Mouse (Mus musculus): ENCODE measurements at regions not wholly inside any gene's neighbourhood (a gene's known extent, or its start where the extent isn't known, plus 50 kb on each side); places are given as distances from the start of the nearest gene placed in this dataset.

DNA sequence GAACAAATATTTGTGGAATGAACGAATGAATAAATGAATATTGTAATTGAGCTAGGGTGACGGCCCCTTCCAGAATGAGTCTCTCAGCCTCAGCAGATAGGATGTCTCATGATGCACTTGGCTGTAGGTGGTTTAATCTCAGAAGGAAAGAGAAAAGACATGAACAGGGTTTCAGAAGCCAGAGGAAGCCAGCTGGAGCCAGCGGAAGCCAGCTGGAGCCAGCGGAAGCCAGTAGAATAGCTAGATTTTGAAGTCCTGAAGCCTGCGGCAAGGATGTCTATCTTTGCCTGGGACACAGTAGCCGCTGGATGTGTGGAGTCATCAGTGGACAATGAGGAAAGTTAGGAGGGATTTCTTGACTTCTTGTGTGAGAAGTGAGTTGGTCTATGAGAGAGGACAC lies 188.3 kb upstream of the Ppp2r3a start:
- DNase-seq: no peak

DNA sequence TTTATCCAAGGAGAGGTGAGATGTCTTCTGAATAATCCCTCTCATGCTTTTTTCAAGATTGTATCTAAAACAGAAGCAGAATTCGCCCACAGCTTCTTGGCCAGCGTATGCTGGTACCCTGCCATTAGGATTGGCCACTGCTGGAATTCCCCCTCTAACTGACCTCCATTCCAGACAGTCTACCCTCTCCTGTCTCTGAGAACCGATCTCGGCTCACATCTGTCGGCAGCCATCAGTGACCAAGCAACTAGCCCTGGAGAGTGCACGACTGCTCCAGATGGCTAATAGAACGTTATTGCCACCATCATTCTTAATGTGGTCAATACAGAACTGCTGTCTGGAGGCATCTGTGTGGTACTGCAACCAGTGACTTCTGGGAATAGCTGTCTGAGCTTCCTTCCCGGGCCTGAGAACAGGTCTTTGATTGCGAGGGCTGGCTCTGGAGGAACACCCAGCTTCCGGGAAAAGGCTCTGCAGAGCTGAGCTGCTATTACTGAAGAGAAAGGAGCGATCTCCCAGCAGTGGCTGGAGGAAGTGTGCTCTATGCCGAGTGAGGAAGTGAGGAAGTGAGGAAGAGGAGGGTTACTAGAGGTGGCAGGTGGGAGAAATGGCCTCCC lies 187.1 kb upstream of the Ppp2r3a start:
- no peak for DNase-seq

DNA sequence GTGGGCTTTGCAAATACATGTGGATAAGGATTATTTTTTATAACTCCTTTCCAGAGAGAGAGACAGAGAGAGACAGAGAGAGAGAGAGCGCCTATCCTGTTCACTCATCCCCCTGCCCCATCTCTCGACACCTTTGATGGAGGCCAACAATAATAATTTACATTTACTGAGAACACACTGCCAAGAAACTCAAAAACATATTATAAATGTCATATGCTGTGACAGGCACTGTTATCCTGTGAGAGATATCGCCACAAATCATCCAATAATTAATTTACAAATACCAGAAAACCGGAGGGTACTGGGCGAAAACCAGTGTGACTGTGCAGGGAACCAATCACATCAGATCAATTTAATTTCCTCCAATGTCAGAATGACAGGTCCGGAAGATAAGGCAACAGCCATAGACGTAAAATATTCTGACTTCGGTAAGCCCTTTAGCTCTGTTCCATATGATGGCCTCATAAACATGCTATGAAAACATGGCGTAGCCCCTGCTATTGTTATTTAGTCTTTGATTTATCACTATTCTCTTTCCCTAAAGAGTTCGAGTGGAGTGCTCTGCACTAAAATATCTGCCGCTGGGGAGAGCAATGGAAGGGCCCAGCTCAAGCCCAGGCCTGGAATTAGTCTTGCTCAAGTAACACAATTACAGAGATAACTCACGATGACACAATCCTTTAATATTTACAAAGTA lies 173.5 kb upstream of the Ppp2r3a start:
- DNase-seq: no peak

DNA sequence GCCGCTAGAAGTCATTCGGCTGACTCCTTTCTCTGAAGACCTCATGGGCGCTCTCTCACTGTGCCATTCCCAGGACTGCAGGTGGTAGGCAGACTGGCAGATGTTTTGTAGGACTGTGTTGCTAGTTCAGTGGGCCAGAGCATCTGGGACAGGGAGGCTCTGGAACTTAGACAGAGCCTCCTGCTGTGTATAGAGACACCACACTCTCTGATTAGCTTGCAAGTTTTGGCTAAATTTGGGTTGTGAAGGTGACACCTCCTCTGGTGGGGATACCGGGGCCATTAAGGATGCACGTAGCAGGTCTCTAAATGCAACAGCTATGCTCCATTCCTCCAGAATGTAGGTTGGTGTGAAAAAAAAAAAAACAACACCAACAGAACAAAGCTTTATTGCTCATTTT lies 171.4 kb upstream of the Ppp2r3a start:
- no peak for DNase-seq

DNA sequence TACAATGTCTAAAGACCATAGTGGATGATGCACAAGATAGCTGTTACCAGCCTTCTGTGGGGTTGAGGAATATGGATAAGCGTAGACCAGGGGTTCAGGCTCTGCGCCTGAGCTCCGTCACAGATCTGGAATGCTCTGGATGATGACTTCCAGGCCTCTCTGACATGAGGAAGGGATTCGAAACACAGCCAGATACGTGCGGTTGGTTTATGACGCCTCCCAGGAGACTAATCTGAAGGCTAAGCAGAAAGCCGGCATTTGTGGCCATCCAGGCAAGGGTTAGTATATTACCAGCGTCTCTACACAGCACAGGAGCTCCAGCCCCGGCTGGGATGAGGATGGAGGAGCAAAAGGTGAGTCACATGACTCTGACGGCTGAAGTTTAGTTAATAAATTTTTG lies 170.4 kb upstream of the Ppp2r3a start:
- DNase-seq: no peak

DNA sequence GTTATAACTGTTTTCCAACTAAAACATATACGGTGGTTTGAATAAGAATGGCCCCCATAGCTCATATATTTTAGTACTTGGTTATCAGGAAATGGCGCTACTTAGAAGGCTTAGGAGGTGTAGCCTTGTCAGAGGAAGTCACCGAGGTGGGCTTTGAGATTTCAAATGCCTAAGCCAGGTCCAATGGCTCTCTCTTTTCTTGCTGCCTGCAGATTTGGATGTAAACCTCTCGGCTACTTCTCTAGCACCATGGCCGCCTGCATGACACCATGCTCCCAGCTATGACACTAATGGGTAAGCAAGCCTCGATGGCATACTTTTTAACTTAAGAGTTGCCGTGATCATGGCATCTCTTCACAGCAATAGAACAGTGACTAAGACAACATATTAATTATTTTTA lies 169.5 kb upstream of the Ppp2r3a start:
- no peak for DNase-seq

DNA sequence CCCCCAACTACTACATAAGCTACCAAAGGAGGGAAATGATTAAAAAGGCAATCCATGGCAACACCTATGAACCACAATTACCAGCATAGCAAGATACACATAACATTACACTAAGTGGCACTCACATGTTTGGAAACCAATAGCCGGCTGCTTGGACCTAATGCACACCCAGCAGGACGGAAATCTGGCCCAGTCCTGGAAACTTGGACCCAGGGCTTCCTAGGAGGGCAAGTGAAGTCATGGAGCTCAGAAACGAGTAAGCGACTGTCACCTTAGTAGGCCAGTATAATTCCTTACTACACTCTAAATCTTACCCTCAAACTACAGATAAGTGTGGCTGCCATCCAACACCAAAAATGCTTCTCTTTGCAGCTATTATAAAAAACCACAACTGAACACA lies 168.6 kb upstream of the Ppp2r3a start:
- DNase-seq: no peak

DNA sequence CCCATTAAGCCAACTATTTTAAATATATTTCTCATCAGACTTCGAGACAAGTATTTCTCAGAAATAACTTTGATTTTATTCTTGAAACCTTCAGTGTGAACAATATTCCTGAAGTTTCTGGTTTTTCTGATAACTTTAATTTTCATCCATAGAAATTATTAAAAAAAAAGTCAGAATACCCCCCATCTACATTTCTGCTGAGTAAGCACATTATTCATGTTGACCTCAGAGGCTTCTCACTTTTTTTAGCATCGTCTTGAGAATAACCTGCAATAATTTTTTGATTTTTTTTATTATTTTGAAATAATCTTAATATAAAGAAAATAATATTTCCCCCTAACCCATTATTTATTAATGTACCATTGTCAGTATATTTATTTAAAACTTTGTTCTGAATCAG lies 166.1 kb upstream of the Ppp2r3a start:
- DNase-seq: no peak

DNA sequence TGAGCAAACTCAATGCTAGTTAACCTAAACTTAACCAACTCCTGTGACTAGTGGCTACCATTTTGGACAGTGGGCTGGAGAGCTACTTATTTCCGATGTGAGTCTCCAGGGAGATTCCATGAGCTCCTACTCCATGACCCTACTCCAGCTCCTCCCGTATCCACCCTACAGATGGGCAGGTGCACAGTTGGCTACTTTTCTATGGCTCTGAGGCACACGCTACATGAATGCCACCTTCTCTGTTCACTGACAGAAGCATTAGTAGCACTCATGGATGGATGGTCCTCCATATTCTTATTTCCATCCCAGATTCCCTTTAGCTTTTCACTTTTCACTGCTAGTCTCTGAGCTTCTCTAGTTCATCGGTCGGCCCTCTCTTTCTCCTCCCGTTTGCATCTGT lies 164.7 kb upstream of the Ppp2r3a start:
- no peak for DNase-seq

DNA sequence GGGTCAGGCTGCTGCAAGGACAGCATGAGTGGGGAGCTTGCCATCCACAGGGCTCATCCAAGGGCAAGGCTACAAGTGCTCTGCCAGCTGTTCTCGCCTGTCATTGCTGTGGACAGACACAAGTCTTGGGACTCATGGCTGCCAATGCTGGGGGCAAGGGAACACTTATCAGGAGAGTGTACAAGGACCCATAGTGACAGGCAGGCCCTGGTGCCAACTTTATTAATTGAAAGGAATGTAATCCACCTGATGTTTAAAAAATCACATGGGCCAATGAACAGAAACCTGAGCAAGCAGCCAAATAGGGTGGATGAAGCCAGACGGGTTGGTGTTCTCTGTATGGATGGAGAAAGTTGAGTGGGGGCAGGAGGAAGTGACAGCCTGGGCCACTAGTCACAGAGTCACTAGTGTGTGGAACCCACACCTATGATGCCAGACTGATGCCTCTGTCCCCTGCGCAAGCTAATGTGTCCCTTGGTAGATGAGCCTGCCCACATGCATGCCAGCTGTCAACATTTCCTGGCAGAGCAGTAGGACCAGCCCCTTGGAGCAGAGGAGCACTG lies 161.6 kb upstream of the Ppp2r3a start:
- no peak for DNase-seq

DNA sequence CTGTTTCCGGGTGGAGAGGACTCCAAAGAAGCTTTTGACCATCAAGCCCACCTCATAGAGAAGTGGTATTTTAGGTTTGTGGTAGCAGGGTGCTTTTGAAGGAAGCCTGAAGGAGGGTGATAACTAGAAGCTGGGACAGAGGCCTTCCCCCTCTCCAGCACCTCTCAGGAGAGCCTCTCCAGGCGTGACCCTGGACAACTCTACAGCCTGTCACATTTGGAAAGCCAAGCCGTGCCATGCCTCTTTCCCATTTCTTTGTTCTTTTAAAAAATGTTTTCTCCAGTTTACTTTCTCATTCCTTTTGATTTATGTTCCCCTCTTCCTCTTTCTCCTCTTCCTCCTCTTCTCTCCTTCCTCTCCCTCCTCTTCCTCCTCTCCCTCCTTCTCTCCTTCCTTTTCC lies 160.4 kb upstream of the Ppp2r3a start:
- DNase-seq: no peak

DNA sequence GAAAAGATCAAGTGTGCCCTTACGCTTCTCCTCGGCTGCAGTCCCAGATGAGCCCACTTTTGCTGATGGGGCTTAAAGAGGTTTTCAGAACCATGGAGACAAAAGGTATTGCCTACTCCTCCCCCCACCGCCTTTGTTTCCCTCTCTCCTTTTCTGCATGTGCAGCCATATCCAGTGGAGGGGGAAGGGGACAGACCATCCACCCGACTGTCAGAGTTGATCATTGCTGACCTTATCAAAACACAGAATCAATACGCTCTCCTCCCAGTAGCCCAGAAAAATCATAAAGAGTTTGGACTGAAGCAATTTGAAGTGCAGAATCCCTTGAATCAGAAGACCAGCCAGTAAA lies 159.9 kb upstream of the Ppp2r3a start:
- DNase-seq: no peak

DNA sequence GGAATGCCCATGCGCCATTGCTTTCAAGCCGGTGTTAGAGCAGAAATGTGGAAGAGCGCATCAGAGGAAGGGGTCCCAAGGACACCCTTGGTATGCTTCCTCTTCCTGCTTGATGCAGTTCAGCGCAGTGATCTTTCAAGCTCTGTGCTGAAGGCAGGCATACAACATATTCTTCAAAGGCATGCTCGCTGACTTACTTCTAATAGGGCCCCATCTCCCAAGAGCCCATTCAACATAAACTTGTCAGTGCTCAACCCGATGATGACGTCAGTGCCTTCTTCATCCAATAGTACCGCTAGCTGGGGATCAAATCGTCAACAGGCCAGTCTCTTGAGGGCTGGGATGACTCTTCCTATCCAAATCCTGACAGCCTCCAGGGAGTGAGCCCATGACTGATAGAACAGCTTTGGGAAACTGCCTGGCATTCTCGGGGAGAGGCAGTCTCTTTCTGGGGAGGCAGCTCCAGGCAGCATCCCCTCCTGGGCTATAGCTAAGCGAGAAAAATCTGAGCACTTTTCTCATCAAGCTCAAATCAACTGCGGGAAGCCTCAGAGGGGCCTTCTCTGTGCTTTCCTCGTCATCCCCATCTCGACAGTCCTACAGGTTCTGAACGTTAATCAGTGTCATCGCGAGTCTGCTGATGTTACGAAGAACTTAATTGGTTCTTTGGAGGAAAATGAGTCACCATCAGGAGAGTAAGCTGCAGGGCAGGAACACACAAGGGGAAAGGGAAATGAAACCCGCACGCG lies 159.4 kb upstream of the Ppp2r3a start:
- no peak for DNase-seq

DNA sequence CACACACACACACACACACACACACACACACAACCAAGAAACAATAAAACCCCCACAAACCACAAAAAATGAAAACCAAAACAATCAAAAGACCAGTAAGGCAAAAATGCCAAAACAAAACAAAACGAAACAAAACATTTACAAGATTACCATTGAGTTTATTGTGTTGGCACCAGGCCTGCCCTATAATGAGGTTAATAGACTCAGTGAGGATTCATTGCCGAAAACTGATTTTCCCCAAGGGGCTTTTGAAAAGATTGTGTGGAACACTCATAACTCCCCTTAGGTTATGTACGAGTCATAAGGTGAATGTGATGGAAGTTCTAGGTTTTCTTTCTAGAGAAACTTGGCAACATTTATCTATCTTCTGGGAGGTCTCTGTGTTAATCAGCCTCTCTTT lies 158.8 kb upstream of the Ppp2r3a start:
- no peak for DNase-seq

DNA sequence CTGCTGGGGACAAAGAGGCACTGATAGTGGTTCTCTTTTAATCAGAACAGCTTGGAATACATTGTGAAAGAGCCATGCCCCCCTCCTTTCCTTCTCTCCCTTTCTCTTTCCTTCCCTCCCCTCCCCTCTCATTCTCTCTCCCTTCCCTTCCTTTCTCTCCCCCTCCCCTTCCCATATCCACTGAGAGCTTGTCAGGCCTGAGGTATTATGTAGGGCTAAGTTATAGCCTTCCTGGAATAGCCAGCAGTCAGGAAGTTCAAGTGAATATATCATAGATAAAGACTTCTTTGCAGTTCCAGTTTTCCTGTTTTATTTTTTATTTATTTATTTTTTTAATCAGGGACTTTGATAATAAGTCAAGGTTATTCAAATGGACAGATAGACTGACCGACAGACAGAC lies 156.5 kb upstream of the Ppp2r3a start:
- no peak for DNase-seq

DNA sequence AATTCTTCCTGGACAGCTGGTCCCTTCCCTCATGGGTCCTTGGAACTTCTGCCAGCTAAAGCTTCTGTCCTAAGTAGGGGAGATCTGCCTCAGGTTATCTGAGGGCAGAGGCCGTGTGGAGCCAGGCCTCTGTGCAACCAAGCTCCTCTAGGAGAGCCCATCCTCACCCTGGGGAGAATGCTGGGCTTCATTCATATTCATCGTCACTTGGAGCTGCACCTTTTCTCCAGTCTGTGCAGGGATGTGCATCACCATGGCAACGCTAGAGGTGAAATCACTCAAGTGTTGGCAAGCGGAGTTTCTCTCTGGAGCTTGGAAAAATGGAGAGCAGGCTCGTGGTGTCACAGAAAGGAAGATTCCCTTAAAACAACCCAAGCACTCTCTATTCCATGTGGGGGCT lies 155.5 kb upstream of the Ppp2r3a start:
- DNase-seq: no peak

DNA sequence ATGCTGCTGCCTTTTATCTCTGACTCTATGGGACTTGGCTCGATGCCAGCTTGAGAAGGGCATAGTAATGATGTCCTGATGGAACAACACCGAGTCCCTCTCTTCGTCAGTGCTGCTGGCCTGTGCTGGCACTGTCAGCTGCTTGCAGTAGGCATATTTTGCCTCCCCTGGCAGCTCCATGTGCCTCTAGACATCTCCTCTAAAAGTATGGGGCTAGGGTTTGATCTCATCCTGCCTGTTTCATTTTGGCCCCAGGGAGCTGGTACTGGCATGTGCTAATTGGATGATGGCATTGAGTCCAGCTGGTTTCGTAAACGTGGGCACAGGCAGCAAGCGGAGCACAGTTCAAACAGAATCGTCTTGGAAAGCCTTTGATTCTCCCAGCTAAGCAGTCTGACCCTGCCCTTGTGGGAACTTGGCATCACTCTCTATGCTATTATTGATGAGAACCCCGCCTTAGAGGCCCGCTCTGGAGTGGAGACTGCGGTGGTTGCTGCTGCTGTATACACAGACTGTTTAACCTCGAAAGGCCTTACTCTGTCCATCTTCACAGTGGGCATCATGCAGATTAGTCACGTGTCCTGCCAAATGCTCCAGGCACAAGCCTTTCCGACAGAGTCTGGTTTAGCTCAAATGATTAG lies 153.0 kb upstream of the Ppp2r3a start:
- DNase-seq: no peak

DNA sequence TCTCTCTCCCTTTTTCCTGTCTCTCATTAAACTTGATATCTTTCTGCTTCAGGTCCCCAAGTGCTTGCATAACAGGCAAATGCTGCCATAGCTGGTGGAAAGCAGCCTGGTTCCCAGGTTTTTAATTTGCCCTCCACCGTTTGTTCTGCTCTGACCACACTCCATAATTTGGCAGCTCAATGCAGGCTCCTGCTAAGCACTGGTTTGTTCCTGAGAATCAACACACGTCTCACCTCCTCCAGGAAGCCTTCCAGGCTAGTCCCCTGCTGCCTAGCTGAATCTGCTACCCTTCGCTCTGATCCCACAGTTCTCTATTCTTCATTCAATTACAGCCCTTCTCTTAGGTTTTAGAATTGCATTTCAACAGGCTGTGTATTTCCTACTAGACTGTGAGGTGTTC lies 152.4 kb upstream of the Ppp2r3a start:
- DNase-seq: no peak

DNA sequence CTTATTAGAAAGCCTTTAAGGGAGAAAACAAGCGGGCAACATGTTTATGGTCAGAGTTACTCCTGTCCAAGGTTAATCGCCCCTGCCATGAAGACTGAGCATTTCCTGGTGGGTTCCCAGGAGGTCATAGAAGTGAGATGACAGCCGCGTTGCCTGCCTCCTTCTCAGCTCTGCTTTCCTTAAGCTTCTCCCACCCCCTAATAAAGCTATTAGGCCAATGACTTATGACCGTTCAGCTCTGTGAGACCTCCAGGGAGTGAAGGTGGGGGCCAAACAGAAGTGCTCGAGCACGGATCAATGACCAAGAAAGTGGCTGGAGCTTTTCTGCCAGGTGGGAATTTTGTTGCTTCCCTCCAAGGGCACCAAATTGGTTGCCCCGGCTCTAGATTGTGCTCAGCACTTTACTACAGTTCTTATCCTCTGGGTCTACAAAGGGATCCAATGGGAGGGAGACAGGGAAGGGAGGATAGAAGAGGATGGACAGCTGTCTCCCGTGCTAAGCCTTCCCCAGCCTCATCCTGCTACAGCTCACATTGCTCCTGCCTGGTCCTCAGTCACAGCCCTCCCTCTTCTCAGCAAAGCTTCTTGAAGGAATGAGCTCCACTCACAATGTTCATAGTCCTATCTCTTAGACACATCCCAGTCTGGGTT lies 151.1 kb upstream of the Ppp2r3a start:
- DNase-seq: no peak

DNA sequence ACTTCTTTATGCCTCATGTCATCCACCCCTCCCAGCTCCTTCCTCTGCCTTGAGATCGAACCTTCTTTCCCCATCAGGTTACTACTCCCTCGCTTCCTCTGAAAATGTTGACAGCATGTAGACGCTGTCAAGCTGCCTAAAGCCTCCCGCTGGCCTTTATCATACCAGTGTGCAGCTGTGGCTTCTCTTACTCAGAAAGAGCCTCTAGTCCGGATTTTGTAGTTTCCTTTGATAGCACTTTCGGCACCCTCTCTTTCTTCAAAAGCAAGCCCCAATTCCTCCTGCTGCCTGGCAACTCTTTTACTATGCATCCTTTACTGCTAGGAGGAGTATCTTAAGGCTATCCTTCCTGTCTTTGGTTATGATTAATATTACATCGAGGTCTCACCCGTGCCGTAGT lies 149.8 kb upstream of the Ppp2r3a start:
- DNase-seq: no peak

DNA sequence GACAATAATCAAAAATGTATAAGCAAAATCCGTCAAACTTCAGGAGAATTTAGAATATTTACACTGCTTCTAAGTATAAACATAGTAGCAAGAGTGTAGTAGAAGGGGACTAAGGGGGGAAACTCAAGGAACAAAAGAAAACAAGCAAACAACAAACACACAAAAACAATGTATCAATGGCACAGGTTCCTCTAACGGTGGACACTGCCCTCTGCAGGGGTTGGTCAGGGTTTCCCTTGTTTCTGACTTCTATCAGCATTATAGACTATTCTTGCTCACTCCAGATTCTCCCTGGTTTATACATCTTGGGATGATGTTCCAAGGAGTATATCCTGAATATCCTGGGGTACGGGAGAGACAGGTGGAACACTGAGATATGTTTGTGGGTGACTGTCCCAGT lies 147.3 kb upstream of the Ppp2r3a start:
- DNase-seq: no peak

DNA sequence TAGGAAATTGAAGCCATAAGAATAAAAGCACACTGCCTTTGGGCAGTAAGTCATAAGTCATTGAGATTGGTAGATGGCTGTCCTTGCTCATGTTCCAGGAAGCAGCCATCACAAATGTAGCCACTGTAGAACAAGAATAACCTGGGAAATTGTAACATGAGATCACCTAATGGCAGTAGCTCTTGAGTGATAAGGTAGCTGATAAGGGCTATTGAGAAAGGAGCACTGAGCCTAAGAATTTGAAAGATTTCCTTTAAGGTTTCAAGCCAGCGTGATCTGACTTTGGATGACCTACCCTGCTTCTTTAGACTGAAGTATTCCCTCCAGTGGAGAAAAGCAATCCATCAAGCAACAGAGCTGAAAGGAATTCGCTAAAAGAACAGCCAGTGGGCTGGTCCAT lies 117.8 kb upstream of the Ppp2r3a start:
- peak in 1 of 2 experiments; percentile 7 for DNase-seq

DNA sequence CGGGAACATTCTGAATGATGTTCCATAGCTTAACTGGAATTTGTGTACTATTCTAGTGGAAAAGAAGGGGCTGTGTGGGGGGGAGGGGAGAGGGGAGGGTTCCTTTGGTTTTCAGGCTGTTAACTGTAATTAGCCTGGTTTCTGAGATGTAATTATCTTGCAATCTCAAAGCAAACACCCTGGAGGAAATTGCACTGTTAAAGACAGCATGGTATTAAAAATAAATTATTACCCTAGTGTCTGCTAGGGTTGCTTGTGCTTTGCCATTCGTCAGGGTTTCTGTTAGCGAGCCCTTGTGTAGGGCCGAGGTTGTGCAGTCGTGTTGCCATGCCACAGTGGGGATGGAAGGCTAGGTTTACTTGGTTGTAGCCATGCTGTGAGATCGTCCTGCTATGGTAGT lies 105.0 kb upstream of the Ppp2r3a start:
- DNase-seq: no peak

Measured in lung, adult 18-20 months (tissue).